Mouse (Mus musculus) gastrocnemius, adult 2 months (tissue): ENCODE results near the gene St3gal6. TPM values are rescaled to one million over a fixed set of nuclear protein-coding genes. Genes with fewer than 3 reads are reported as not detected.

Source experiments
- DNase-seq: peaks from one replicate; pipeline ENCODE4 v3.0.0; 2022
- H3K27ac ChIP-seq: fragments of 200-600 bp; 2 replicates; pipeline ENCODE4 v1.8.1; 2022; ENCODE audit warnings: mild to moderate bottlenecking
- H3K4me3 ChIP-seq: fragments of 200-600 bp; 2 replicates; pipeline ENCODE4 v1.8.1; 2022; ENCODE audit warnings: mild to moderate bottlenecking, moderate library complexity
- CTCF ChIP-seq: fragments of 200-600 bp; IDR thresholded peaks from 2 replicates; pipeline ENCODE4 v1.8.1; 2022; ENCODE audit warnings: antibody characterized with exemption, mild to moderate bottlenecking, moderate library complexity
- intact Hi-C: fragments of 180-260 bp; cut with DNase I; formaldehyde crosslinking; loops from one replicate; pipeline ENCODE4 v1.15.1; 2025
- long read RNA-seq, 2 experiments: library from polyadenylated mRNA; stranded (forward); transcript quantifications; one replicate each; pipeline ENCODE4 v2.0.0; 2021
- total RNA-seq, 2 experiments: library from RNA; stranded (reverse); gene quantifications; 2 replicates each; pipeline ENCODE4 v1.2.3; 2021

Gene St3gal6
- 100 to 1,000 TPM; 140 to 170 TPM for total RNA-seq
- long read RNA-seq, experiment 1, full-length matches to known transcripts: 13 of 51 reads
- long read RNA-seq, experiment 1, partial matches to known transcripts: 18 of 51 reads
- long read RNA-seq, experiment 1, other reads (novel, unspliced or antisense): 20 of 51 reads
- long read RNA-seq, experiment 2, full-length matches to known transcripts: 9 of 43 reads
- long read RNA-seq, experiment 2, partial matches to known transcripts: 8 of 43 reads
- long read RNA-seq, experiment 2, other reads (novel, unspliced or antisense): 26 of 43 reads

DNA sequence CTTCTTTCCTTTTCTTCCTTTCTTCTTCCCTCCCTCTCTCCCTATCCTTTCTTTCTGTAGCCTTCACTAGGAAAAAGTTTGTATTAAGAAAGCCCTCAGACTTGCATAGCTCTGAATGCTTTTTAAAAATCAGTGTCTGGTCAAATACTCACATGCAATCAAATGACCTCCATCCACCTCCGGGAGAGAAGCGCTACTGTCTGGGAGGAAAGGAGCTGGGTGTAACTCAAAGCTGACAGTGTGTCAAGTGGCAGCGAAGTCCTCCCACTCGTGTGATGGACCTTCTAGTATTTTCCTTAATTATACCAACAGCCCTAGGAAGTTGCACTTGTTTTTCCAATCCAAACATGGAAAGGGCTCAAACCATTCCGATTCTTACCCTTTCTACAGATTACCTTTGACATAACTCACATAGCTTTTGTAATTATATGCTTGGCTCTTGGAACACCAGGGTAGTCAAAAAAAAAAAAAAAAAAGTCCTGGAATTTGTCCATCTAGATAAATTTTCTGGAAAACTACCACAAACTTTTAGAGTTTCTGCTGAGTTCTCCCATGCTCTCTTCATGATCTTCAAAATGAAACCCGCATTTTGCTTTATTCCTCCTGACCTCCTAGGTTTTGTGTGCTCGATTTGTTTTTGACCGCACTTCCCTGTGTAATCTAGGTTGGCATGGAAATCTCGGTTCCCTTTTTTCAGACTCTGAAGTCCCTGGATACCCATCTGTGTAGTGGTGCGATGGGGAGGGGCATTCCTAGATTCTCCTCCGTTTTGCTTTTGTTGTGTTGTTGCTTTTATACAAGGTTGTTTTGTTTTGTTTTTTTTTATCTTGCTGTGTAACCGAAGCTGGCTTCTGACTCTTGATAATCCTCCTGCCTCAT, at the start of gene St3gal6:
Gene St3gal6 (minus strand): TSS at position 272 of the 879 bp plus-strand sequence.
- TF ChIP-seq CTCF: no peak
- DNase-seq: no peak
- intact Hi-C loops: loop anchor here (5.0 kb wide), 2 partner anchors 62 to 78 kb away; no protein-coding TSS in a partner anchor
- Histone ChIP-seq H3K4me3 (peak within 1 kb of the TSS; percentile 90), H3K27ac (peak within 1 kb of the TSS; percentile 96)

DNA sequence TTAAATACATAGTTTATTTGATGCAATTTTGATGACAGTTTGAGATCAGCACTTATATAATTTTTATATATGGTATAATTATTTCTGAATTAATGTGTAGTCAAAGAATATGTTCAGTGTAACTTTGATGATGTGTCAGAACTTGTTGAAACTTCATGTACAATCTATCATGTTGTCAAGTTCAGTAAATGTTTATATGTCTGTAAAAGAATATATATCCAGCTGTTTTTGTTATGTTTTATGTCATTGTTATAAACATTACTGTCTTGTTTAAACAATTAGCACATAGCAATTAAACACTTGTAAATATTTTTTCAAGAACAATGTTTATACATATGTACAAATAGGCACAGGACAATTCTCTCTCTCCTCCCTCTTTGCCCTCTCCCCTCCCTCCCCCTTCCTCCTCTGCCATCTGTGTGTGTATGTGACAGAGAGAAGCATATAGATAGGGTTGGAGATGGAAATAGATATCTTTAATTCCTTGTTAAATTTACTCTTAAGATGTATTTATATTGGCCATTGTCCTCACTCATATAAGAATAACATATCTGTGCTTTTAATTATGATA, 46.7 kb upstream of the St3gal6 start:
- no peak for TF ChIP-seq CTCF
- H3K4me3 ChIP-seq: no peak overlapping the region
- intact Hi-C loops: loop anchor here (1.0 kb wide), 1 partner anchor 11 kb away; no protein-coding TSS in a partner anchor
- DNase-seq: no peak
- H3K27ac ChIP-seq: no peak overlapping the region

DNA sequence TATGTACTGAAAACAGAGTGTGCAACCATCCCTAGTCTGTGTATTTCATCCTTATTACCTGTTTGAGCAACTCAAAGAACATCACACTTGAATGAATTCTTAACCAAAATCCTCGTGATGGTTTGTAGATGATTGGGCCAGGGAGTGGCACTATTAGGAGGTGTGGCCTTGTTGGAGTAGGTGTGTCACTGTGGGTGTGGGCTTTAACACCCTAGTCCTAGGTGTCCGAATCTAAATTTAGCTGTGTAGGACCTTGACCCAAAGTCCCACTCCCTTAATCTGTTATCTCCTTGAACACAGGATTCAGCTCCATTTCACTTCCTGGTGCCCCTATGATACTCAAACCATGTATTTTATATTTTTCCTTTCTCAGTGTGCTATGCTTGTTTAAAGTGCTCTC, 37.2 kb upstream of the St3gal6 start:
- intact Hi-C loops: no loop called here
- H3K4me3 ChIP-seq: no peak overlapping the region
- TF ChIP-seq CTCF: no peak
- DNase-seq: no peak
- H3K27ac ChIP-seq: no peak overlapping the region

DNA sequence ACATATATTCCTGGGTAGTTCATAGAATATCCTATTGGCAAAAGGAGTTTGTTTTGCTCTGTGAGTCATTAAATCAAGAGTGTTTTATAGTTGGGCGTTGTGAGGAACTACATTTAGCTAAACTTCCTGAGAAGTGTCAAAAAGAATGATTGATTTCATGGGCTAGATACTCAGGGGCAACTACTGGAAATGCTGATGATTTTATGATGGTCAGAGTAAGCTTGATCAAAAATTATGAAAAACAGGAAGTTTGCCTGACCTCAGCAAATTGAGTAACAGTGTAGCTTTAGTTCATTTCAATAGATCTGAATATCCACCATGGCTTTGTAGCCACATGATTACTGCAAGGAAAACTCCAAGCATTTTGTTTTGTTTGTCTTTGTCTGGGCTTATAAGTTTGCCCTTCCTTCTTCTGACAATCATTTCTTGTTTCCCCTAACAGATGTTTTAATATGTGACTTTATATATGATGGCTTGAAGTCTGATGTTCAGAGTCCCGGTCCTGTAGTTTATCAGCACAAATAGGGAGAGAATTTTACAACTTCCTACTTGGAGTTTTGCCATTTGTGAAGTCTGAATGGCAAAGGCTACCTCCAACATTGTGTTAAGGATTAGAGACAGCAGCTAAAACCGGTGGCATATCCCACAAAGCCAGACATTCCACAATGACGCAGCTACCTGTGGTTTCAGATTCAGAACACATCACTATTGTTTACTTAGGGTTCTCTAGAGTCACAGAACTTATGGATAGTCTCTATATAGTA, 32.2 kb upstream of the St3gal6 start:
- DNase-seq: no peak
- intact Hi-C loops: no loop called here
- no peak for TF ChIP-seq CTCF
- H3K4me3 ChIP-seq: no peak overlapping the region
- no peak overlapping the region for H3K27ac ChIP-seq

DNA sequence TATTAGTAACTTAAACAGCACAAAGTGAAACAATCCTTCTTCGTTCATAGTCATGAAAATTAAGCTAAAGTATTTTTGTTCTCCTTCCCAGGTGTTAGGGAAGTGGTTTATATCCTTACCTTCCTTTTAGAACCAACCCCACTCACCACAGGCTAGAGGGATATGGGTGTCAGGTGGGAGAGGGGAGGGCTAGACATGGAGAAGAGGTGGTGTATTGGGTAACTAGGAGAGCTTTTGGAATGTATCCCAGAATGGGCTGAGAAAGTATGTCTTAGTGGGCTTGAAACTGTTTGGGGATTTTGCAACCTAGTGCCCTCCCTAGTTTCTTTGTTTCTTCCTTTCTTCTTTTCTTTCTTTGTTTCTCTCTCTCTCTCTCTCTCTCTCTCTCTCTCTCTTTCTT, 30.6 kb upstream of the St3gal6 start:
- H3K4me3 ChIP-seq: no peak overlapping the region
- no peak overlapping the region for H3K27ac ChIP-seq
- TF ChIP-seq CTCF: no peak
- DNase-seq: no peak
- intact Hi-C loops: no loop called here

DNA sequence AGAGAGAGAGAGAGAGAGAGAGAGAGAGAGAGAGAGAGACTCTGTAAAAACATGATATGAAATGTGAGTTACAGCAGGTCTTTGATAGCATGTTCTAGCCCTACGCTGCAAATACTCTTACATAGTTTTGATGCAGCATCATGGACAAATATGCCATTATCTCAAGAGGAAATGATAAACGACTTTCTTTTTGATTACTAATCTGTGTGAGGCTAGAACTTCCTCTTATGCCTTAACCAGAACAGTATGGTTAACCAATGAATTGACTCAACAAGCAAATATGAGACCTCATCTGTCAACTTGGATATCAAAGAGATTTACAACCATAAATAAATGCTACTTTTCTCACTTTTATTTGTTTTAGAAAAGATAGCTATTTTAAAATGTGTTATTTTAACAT, 24.0 kb upstream of the St3gal6 start:
- H3K27ac ChIP-seq: no peak overlapping the region
- no peak for DNase-seq
- intact Hi-C loops: loop anchor here (5.0 kb wide), 1 partner anchor 44 kb away; no protein-coding TSS in a partner anchor
- TF ChIP-seq CTCF: no peak
- no peak overlapping the region for H3K4me3 ChIP-seq

DNA sequence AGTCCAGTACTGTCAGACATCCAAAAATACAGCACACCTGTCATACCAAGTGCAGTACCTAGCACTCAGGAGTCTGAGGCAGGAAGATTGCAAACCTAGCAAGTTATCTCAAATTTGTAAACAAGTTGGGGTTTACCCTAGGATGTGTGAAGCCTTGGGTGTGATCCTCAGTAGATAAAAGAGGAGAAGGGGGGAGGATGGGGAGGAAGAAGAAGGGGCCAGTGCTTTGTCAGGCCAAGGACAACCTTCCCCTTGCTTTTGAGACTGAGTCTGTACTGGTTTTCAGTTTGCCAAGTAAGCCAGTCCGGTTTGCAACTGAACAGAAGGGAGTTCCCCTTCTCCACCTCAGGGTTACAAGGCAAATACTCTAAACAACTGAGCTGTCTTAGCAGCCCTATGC, 22.1 kb upstream of the St3gal6 start:
- Histone ChIP-seq H3K4me3 (no peak overlapping the region), H3K27ac (no peak overlapping the region)
- DNase-seq: no peak
- intact Hi-C loops: loop anchor here (5.0 kb wide), 1 partner anchor 46 kb away; no protein-coding TSS in a partner anchor
- TF ChIP-seq CTCF: no peak

DNA sequence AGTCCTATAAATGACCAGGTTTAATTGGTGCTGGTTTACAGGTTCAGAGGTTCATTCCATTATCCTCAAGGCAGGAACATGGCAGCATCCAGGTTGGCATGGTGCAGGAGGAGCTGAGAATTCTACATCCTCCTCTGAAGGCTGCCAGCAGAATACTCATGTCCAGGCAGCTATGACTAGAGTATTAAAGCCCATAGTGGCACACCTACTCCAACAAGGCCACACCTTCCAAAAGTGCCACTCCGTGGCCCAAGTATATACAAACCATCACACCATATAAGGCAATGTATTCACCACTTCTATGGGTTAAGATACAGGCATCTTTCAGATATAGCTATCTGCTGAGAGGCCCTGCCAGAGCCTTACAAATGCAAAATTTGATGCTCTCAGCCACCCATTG, 15.4 kb upstream of the St3gal6 start:
- no peak for DNase-seq
- no peak for TF ChIP-seq CTCF
- intact Hi-C loops: loop anchor here (5.0 kb wide), 1 partner anchor 58 kb away; no protein-coding TSS in a partner anchor
- no peak overlapping the region for H3K4me3 ChIP-seq
- H3K27ac ChIP-seq: peak overlapping the region; percentile 87

DNA sequence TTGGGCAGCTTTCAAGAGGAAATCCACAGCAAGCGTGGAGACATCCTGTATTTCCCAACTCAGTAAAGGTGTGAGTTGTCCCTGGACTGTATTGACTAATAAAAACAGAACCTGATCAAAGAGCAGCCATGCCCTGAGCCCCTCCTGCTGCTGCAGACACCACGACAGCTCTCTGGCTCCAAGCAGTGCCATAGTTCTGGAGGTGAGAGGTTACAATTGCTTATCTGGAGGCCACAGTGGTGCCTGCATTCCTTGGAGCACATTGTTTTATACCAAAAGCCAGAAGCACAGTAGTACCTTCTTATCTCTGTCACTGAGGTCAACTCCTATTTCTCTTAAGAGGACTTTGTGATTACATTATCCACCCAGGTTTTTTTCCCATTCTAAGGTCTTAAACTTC, 15.0 kb upstream of the St3gal6 start:
- no peak for TF ChIP-seq CTCF
- no peak for DNase-seq
- no peak overlapping the region for H3K4me3 ChIP-seq
- peak overlapping the region; percentile 87 for H3K27ac ChIP-seq
- intact Hi-C loops: loop anchor here (5.0 kb wide), 1 partner anchor 58 kb away; no protein-coding TSS in a partner anchor

DNA sequence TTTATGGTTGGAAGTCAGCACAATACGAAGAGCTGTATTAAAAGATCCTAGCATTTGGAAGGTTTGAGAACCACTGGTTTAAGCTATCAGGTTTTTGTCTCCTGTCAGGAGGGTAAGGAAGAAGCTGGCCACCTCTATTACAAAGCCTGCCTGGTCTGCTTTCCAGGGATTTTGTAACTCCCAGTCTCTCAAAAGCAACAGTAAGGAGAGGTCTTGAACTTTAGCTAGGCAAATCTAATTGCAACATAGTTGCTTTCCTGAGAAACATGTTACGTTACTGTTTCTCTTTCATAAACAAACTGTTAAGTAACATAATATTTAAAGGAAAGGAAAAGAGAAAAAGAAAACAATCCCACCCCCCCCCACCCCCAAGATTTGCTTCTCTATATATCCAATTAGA, 12.0 kb upstream of the St3gal6 start:
- DNase-seq: no peak
- intact Hi-C loops: loop anchor here (5.0 kb wide), 1 partner anchor 61 kb away; no protein-coding TSS in a partner anchor
- TF ChIP-seq CTCF: no peak
- no peak overlapping the region for H3K4me3 ChIP-seq
- H3K27ac ChIP-seq: peak overlapping the region; percentile 16; the same call in 1 of the 2 replicates

DNA sequence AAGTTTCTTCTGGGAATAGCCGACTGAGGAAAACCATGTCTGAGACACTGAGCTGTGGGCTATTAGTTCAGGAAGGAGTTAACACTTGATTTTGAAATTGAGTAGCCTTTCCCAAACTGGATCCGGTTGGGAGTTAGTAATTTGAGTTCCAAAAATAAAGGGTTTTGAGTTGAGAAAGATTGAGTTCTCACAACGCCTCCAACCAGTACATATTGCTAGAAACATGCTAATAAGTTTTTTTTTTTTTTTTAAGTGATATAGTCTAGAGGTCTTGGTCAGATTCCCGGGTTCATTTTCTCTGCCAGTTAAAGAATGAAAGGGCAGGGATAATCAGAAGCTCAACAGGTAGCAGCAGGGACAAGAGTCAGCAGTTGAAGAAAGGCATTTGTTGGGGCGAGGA, 11.2 kb upstream of the St3gal6 start:
- H3K27ac ChIP-seq: no peak overlapping the region
- DNase-seq: no peak
- intact Hi-C loops: loop anchor here (5.0 kb wide), 1 partner anchor 62 kb away; no protein-coding TSS in a partner anchor
- no peak for TF ChIP-seq CTCF
- H3K4me3 ChIP-seq: no peak overlapping the region
